Mouse (Mus musculus): ENCODE measurements around the gene Atxn2. TPM values are rescaled to one million over a fixed set of nuclear protein-coding genes. Genes with fewer than 3 reads are reported as not detected.
"Not testable (repeated sequence)": the region's sequence is repeated elsewhere in the genome, so short reads cannot be mapped to it uniquely, and the experiment has no call there.

Gene Atxn2
- total RNA-seq, 2 experiments from 2014 or later: 191 to 216 TPM

- DNase-seq (ENCODE audit: low spot score in 2 of 2): no peak
Observed at GRCm38 (mm10) chr5:121832376-121833155, 121.4 kb downstream of the Atxn2 start.

DNA sequence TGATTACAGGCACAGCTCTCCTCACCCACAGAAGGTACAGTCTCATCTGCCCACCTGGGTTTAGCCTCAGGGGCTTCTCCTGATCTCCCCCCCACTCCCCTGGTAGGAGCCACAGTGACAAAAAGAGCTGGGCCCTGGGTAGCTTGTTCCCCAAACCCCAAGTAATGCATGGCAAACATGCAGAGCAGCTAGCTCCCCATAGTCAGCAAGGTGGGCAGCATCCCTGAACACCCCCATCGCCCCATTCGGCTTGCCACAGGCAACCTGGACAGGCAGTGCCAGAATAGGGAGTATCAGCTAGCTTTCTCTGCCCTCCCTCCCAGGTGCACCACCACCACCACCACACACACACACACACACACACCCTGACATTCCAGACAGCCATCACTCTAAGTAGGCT, 122.0 kb downstream of the Atxn2 start:
- DNase-seq (ENCODE audit: low spot score in 2 of 2): no peak

- DNase-seq (ENCODE audit: low spot score in 2 of 2): peak in 1 of 2 experiments; percentile 52
Observed at GRCm38 (mm10) chr5:121833572-121834240, 122.6 kb downstream of the Atxn2 start.

DNA sequence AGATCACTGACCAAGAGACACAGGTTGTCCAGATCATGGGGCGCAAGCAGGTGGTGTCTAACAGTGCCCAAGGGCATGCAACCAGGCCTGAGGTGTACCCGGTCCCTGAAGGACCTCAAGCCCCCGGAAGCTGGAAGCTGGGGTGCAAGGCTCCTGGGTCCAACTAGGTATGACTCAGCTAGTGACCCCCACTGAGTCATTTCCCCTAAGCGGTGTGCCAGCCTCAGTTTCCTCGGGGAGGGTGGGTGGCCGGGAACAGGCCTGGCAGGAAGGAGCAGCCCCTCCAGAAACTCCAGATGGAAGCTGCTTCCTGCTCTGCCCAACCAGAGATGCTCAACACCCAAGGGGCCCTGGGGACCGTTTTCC, 123.1 kb downstream of the Atxn2 start:
- no peak for DNase-seq (ENCODE audit: low spot score in 2 of 2)

DNA sequence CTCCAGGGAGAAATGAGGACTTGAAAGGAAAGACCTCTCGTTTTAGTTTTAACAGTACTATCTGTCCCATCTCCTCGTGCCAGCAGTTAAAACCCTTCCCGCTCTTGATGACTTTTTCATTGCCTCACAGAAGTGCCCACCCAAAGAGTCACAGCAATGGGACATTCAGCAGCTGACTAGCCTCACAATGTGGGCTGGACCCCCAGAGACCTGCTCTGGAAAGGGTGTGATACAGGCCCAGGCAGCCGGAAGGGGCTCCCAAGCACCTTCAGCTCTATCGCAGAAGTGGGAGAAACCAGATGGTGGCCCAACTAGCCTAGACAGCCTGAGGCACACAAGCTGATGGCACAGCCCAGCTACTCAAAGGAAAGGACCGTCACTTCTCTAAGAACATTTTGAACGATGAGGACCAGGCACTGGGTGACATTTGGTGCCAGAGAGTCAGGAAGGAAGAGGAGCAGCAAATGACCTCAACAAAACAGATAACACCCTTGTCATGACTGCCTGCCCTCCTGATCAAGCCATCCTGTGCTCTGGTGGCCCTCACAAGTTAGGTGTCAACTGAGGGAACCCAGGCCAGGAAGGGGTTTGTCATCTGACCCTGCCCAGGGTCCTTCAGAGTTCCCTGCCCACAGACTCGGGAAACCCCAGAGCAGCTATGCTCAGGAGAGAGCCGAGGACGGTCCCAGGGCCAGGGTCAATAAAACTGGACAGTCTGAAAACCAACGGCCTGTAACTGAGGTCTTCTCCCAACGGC, 124.0 kb downstream of the Atxn2 start:
- DNase-seq (ENCODE audit: low spot score in 2 of 2): no peak

DNA sequence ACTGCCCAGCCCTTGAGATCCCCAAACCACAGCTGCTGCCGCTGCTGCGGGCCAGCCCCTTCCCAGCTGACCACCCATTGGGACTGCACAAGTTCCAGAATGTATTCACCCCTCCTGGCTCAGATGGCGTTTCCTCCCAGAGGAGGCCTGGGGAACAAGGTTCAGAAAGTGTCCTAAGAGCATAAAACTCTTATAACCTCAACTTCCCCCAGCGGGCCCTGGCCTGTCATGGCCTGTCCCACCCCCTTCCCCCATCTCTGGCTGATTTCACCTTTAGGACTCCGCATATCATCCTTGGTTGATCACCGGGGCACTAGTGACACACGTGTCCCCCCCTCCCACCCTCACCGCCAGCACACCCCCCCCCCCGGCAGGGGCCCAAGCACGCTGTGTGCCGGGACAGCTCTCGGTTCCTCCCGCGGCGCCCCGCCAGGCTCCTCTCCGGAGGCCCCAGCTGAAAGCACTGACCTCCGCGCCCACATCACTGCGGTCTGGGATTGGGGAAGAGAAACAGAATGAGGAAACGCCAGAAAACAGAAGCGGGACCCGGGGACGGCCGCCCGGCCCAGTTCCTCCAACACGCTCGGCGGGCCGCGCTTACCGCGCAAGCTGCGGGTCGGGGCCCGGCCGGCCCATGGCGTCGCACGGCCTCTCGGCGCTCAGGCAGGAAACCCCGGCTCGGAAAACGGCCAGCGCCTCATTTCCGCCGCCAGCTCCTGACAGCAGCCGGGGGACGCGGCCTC, 125.0 kb downstream of the Atxn2 start:
- DNase-seq (ENCODE audit: low spot score in 2 of 2): no peak

DNA sequence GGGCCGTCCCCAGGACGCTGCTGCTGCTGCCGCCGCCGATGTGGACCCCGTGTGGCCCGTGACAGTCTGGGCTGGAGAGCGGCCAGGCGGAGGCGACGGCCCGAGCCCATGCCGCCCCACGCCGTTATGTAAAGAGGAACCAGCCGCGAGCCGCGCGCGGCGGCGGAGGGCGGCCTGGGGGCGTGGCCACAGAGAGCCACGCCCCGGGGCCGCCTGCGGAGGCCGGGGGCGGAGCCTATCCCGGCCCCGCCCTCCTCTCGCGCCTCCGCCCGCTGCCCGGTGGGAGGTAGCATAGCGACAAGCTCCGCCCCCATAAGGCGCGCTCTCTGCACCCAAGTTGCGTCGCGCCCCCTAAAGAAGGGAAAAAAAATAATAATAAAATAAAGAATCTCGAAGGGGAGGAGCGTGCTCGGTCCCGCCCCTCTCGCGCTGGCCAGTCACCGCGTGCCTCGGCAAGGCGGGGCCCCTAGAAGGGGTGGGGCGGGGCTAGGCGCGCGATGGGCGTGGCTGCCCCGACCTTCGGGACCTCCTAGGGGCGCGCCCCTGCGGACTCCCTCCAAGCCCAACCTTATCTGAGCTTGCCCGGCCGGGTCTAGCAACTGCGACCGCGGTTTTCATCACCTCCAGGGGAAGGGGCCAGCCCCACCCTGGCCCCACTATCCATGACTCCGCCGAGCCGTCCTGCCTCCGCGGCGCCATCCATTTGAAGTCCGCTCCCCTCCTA, 125.7 kb downstream of the Atxn2 start:
- DNase-seq (ENCODE audit: low spot score in 2 of 2): peak; percentile 76 to 80

DNA sequence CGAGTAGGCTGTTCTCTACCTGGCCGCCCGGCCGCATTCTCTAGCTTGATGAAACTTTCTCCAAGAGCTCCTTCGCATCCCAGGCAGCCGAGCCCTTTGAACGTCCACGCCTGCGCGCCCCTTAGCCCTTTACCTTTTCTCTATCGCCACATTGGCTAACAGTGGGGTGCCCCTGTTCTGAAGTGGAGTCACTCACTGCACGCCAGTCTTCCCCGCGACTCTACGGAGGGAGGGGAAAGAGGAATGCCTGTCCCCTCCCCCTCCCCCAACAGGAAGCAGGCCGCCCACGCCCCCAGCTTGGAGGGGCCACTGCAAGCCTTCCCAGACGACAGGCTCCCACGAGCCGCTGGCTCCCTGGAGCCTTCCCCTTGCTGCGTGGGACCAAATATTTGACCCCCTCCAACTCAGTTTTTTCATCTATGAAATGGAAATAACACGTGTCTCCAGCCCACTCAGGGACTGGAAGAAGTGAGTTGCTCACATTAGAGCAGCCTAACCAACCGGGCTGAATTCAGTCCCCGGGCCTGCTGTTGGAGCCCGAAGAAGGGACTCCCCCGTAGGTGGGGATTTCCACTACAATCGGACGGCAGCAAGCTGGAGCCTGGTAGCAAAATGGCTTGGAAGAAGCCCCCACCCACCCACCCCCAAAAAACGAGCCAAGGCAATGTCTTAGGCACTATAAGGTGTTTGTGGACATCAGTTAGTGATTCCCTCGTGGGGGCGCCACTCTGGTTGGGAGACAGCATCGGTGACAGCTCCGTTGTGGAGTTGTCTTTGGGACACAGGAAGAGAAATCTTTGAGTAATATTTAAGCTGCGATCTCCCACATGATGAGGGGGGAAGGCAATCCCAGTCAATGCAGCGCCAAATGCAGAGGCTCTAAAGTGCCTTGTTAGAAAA, 126.6 kb downstream of the Atxn2 start, which contains the start of gene Sh2b3:
TSS of gene Sh2b3 (minus strand) at position 206 of the 900 bp plus-strand sequence.
- no peak for DNase-seq (ENCODE audit: low spot score in 2 of 2)

- no peak for DNase-seq (ENCODE audit: low spot score in 2 of 2)
Observed at GRCm38 (mm10) chr5:121838341-121839127, 127.4 kb downstream of the Atxn2 start.

- no peak for DNase-seq (ENCODE audit: low spot score in 2 of 2)
Observed at GRCm38 (mm10) chr5:121839128-121839473, 128.0 kb downstream of the Atxn2 start.

DNA sequence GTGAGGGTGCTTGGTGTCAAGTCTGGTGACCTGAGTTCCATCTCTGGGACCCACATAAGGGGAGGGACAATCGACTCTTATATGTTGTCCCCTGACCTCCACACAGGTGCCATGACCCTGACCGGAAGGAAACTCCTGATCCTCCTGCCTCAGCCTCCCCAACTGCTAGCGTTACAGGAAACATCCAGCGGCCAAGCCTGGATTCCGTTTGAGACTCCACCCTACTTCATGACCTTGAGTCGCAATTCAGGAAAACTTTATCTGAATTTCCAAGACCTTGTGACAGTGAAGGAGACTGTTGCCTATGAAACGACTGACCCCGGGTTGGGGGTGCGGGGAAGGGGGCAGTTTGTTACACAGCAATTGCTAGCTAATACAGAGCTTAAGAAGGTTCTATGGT, 130.4 kb downstream of the Atxn2 start:
- DNase-seq (ENCODE audit: low spot score in 2 of 2): no peak

- DNase-seq (ENCODE audit: low spot score in 2 of 2): no peak
Observed at GRCm38 (mm10) chr5:121841973-121842372, 130.8 kb downstream of the Atxn2 start.

DNA sequence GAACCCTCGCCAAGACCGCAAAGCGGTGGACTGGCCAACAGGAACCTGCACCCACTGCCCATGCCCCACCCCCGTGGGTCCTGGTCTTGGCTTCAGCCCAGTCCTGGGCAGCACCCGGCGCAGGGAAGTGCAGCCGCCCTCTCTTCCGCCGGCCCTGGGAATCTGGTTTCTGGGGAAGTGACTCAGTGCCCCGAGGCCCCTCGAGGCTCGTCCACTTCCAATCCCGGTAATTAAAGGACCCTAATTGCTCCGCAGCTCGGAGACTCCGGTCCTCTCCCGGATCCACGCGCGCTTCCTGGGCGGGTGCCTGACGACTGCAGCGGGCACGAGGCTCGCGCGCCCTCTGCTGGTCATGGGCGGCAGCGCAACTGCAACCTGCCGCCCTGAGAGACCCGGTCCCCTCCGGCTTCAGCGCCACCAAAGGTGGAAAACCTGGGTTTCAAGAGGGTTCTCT, 131.6 kb downstream of the Atxn2 start:
- DNase-seq (ENCODE audit: low spot score in 2 of 2): peak; percentile 64 to 69

DNA sequence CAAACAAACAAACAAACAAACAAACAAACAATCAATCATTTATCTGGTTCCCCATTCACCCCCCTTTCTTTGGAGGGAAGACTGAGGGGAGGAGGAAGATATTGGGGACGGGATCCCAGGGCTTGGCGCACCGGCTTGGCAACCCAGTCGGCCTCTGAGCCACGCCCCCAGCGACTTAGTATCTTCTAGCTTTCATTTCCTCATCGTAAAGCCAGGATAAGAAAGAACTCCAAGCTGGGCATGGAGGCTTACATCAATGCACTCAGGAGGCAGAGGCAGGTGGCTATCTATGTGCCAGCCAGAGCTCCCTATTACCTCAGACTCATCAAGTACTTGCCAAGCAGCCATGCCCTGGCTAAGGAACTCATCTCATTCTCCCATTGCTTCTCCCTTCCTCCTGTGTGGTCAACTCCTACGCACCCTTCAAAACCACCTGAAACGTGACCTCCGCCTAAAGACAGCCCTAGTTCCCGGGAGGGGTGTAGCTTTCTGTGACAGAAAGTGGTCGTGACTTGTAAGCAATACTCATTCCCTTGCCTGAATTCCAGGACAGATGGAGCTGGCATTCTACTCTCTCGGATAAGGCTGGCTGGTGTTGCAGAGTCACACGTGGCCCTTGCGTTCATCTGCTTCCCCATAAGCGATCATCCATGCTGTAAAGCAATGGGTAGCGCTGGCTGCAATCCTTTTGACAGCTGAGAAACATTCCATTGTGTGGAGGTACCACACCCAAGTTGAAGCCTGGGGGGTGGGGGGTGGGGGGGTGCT, 132.2 kb downstream of the Atxn2 start:
- DNase-seq (ENCODE audit: low spot score in 2 of 2): no peak

- DNase-seq (ENCODE audit: low spot score in 2 of 2): no peak
Observed at GRCm38 (mm10) chr5:121845361-121845760, 134.2 kb downstream of the Atxn2 start.

DNA sequence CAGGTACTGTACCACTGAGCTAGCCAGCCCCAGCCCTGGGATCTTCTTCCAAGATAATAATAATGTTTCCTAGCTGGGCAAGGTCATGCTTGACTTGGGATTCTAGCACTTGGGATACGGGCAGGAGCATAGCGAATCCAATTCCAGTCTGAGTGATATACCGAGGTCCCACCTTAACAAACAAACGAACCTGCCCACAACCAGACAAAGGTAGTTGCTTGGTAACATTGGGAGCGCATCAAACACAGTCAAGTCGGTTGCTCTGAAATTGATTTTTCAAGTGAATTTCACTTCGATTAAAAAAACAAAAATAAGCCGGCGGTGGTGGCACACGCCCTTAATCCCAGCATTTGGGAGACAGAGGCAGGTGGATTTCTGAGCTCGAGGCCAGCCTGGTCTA, 135.2 kb downstream of the Atxn2 start:
- no peak for DNase-seq (ENCODE audit: low spot score in 2 of 2)

GRCm38 (mm10) chr5:121847269-121847668, 136.1 kb downstream of the Atxn2 start:
- not testable (repeated sequence) for DNase-seq (ENCODE audit: low spot score in 2 of 2)

DNA sequence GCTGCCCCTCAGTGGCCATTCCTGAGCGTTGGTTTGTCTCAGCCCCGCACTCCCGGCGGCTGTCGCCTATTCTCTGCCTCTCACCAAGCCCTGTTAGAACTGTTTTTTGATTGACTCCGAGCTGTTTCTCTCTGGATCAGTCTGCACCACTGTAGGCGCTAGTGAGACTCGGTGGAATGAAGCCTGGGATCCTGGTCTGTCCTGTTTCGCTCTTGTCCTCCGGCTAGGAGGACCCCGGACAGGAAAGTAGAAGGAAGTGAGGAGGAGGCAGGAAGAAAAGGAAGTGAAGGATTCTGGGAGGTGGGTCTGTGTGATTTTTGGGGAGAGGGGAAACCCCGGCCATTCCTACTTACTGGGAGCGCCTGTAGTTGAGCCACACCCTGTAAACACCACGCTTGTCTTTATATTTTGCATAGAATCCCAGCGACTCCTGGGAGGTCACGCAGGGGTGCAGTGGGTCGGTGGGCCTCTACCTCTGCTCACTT, 136.9 kb downstream of the Atxn2 start:
- no peak for DNase-seq (ENCODE audit: low spot score in 2 of 2)

Measured in adrenal gland, postnatal 4 days (tissue).